Mouse (Mus musculus) midbrain, postnatal 0 days (tissue): Measurements from ENCODE around the gene Neurl2. TPM values are rescaled to one million over a fixed set of nuclear protein-coding genes. Genes with fewer than 3 reads are reported as not detected.
A peak's percentile ranks its signal among the peaks of the same experiment; 100 is the strongest.

Source experiments
- ATAC-seq: fragments of 200-750 bp; cut with Nextera tagmentation; 2 replicates; pipeline ENCODE4 v1.8.0; 2017; ENCODE audit warnings: moderate number of reproducible peaks, mild to moderate bottlenecking, moderate TSS enrichment, moderate library complexity; ENCODE audit not compliant: low FRiP score
- DNase-seq: peaks from one replicate; pipeline ENCODE4 v3.0.0-alpha.2; 2015; ENCODE audit warnings: low spot score
- H3K27ac ChIP-seq: fragments of 300-500 bp; sonication (generic); 2 replicates; pipeline ENCODE4 v1.5.1; 2014; ENCODE audit warnings: low read depth, mild to moderate bottlenecking, low read length, mixed read lengths
- H3K27me3 ChIP-seq: fragments of 300-500 bp; sonication (generic); 2 replicates; pipeline ENCODE4 v1.6.1; 2014; ENCODE audit warnings: low read length, control low read depth, mixed read lengths; ENCODE audit not compliant: insufficient read depth
- H3K36me3 ChIP-seq: fragments of 300-500 bp; sonication (generic); 2 replicates; pipeline ENCODE4 v1.6.1; 2014; ENCODE audit warnings: low read length, control low read depth, mixed read lengths; ENCODE audit not compliant: insufficient read depth
- H3K4me1 ChIP-seq: fragments of 300-500 bp; sonication (generic); 2 replicates; pipeline ENCODE4 v1.6.1; 2014; ENCODE audit warnings: mild to moderate bottlenecking, control low read depth, antibody characterized with exemption, low read length, mixed read lengths; ENCODE audit not compliant: insufficient read depth
- H3K4me2 ChIP-seq: fragments of 300-500 bp; sonication (generic); 2 replicates; pipeline ENCODE4 v1.6.1; 2014; ENCODE audit warnings: low read depth, mild to moderate bottlenecking, low read length, mixed read lengths; ENCODE audit not compliant: poor library complexity, severe bottlenecking
- H3K4me3 ChIP-seq: fragments of 300-500 bp; sonication (generic); 2 replicates; pipeline ENCODE4 v1.5.1; 2014; ENCODE audit warnings: low read depth, mild to moderate bottlenecking, low read length, moderate library complexity
- H3K9ac ChIP-seq: fragments of 300-500 bp; sonication (generic); replicated peaks from 2 replicates; pipeline ENCODE4 v1.6.1; 2014; ENCODE audit warnings: mild to moderate bottlenecking, low read length, moderate library complexity, mixed read lengths; ENCODE audit not compliant: poor library complexity, severe bottlenecking
- H3K9me3 ChIP-seq: fragments of 300-500 bp; sonication (generic); 2 replicates; pipeline ENCODE4 v1.6.1; 2016; ENCODE audit warnings: low read length, control low read depth
- CTCF ChIP-seq: IDR thresholded peaks from 2 replicates; pipeline ENCODE4 v1.5.1; 2016; ENCODE audit warnings: antibody characterized with exemption, mild to moderate bottlenecking
- WGBS: fragments of 180-500 bp; shearing (Covaris S2); extraction: QIAGEN DNeasy Blood & Tissue Kit; methylation state at CpG from one replicate; pipeline ENCODE4 v1.1.7; 2014; 5-methylcytosine and 5-hydroxymethylcytosine counted together
- polyA plus RNA-seq: library from polyadenylated mRNA; unstranded; fragments of >200 nt; fragmentation: Nextera tagmentation; extraction: Ambion mirVana; gene quantifications from 2 replicates; pipeline ENCODE4 v1.2.1, GENCODE M21; 2015
- total RNA-seq: library from RNA; depleted of rRNA; stranded (reverse); fragments of >200 nt; gene quantifications from 2 replicates; pipeline ENCODE4 v1.2.3, GENCODE M21; 2014

Gene Neurl2
- total and polyA plus RNA-seq, 2 experiments from 2014 or later, result 7.8 to 11.2 TPM

- H3K9ac ChIP-seq, result no peak overlapping the region
- DNase-seq (peak; percentile 38), ATAC-seq (no peak)
- no peaks in the 10 kb centered on the region for H3K4me1 ChIP-seq
- no peaks in the 10 kb centered on the region for H3K9me3 ChIP-seq
- peaks cover 40% of the 10 kb centered on the region; the same call in 1 of the 2 replicates for H3K36me3 ChIP-seq
- no peak overlapping the region for H3K27ac ChIP-seq
- peak; percentile 71 for TF ChIP-seq CTCF
- H3K4me2 ChIP-seq, result no peak overlapping the region
- H3K27me3 ChIP-seq, result no peaks in the 10 kb centered on the region
- WGBS, result 90% methylated on average over 3 of the region's 3 CpGs
- no peak overlapping the region for H3K4me3 ChIP-seq
These were observed 40.0 kb downstream of the Neurl2 start for GRCm38 (mm10) chr2:164793236-164793635.

DNA sequence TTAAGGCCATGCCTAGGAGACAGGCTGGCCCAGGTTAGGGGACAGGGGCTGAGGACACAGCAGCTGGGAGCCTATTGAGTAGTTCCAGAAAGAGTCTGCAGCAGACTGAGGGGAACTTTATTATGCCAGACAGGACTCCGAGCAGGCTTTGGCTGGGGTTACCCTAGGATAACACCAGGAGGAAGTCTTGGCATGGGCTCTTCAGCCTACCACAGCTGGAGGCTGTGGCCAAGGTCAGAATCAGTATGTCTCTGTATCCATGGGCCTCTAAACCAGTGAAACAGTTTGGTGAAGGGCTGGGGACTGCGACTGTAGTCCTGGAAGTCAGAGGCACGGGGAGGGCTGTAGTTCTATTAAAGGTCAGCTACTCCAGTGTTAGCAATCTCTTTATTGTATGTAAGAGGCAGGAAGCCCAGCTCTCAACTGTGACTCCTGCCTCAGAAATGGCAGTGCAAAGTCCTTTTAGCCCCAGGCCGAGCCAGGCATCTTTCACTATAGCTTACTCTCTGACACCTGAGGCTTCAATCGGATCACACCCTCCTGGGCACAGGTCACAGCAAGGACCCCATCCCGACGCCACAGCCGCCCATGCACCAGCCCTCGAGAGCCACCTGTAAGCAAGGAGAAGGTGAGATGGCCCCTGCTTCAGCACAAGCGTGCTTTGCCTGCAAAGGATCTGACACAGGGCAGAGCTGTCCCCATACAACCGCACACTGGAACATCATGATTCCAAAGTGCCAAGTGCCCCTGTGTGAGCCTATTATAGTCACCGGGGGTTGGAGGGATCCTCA is 40.7 kb downstream of the Neurl2 start:
- WGBS, result 91% methylated on average over 12 of the region's 12 CpGs
- Histone ChIP-seq H3K36me3 (peaks cover 40% of the 10 kb centered on the region; the same call in 1 of the 2 replicates), H3K9me3 (no peaks in the 10 kb centered on the region), H3K27me3 (no peaks in the 10 kb centered on the region), H3K27ac (no peak overlapping the region), H3K4me1 (no peaks in the 10 kb centered on the region), H3K4me3 (no peak overlapping the region), H3K4me2 (no peak overlapping the region), H3K9ac (no peak overlapping the region)
- no peak for DNase-seq
- no peak for TF ChIP-seq CTCF
- no peak for ATAC-seq

GRCm38 (mm10) chr2:164791841-164792261 is 41.4 kb downstream of the Neurl2 start:
- ATAC-seq (no peak), DNase-seq (no peak)
- Histone ChIP-seq H3K27me3 (no peaks in the 10 kb centered on the region), H3K4me1 (peaks cover 3% of the 10 kb centered on the region; the same call in 1 of the 2 replicates), H3K4me3 (no peak overlapping the region), H3K36me3 (peaks cover 40% of the 10 kb centered on the region; the same call in 1 of the 2 replicates), H3K9me3 (no peaks in the 10 kb centered on the region), H3K9ac (no peak overlapping the region), H3K27ac (no peak overlapping the region), H3K4me2 (no peak overlapping the region)
- no peak for TF ChIP-seq CTCF
- WGBS, result 85% methylated on average over 18 of the region's 18 CpGs

DNA sequence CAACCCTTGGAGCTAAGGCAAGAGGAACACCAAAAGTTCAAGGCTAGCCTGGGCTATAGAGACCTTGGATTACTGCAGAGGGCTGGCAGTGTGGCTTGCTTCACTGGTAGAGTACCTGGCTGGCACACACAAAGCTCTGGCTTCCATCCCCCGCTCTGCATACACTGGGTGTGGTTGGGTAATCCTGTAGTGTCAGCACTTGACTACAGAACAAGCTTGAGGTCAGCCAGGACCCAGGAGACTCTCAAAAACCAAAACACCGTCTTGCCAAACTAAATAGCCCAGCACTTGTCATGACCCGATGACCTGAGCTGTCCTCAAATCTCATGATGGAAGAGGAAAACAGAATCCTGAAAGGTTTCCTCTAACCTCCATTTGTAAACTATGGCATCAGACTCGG is 42.8 kb downstream of the Neurl2 start:
- Histone ChIP-seq H3K36me3 (peaks cover 30% of the 10 kb centered on the region; the same call in 1 of the 2 replicates), H3K4me1 (peaks cover 3% of the 10 kb centered on the region; the same call in 1 of the 2 replicates), H3K4me3 (no peak overlapping the region), H3K9ac (no peak overlapping the region), H3K27me3 (no peaks in the 10 kb centered on the region), H3K27ac (no peak overlapping the region), H3K4me2 (no peak overlapping the region), H3K9me3 (no peaks in the 10 kb centered on the region)
- DNase-seq, result no peak
- no peak for ATAC-seq
- TF ChIP-seq CTCF, result no peak
- 92% methylated on average over 4 of the region's 4 CpGs for WGBS

DNA sequence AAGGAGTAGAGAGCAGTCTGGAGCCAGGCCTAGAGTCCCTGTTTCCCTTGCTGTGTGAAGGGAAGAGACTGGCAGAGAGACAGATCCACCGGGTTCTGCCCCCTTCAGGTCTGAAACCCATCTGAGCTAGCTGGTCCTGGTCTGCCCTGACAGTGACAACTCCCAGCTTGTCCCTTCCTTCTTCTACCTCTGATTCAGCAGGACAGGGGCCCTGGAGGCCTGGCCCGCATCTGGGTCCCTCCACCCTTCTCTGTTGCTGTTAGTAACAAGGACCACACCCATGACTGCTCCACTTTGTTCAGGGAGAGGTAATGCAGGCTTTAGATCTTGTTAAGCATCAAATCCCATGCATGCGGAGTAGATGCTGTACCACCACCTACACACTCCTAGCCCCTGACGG is 44.8 kb downstream of the Neurl2 start:
- no peak overlapping the region for H3K4me3 ChIP-seq
- H3K9ac ChIP-seq, result 0 out of 2 replicates have a peak overlapping the region, but pooled peaks have one; percentile 5
- H3K4me1 ChIP-seq, result peaks cover 6% of the 10 kb centered on the region; the same call in 1 of the 2 replicates
- H3K4me2 ChIP-seq, result peak overlapping the region; percentile 9; the same call in 1 of the 2 replicates
- no peaks in the 10 kb centered on the region for H3K9me3 ChIP-seq
- DNase-seq (no peak), ATAC-seq (no peak)
- H3K27me3 ChIP-seq, result no peaks in the 10 kb centered on the region
- WGBS, result 70% methylated on average over 4 of the region's 4 CpGs
- peaks cover 22% of the 10 kb centered on the region; the same call in 1 of the 2 replicates for H3K36me3 ChIP-seq
- TF ChIP-seq CTCF, result no peak
- no peak overlapping the region for H3K27ac ChIP-seq

DNA sequence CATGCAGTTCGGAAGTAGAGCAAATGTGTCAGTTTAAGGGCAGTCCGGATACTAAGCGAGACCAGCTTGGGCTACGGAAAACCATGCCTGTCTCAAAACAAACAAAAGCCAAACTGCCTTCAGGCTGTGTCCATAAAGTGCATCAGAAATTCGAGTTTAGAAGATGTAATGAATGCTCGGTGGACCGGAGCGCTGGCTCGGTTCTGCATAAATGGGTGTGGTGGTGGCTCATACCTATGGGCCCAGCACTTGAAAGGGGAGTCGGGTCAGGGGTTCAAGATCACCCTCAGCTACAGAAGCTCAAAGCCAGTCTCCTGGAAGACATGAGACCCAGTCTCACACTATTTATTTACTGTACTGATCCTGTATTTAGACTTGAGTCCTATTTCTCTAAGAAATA is 45.5 kb downstream of the Neurl2 start:
- Histone ChIP-seq H3K4me3 (no peak overlapping the region), H3K27me3 (no peaks in the 10 kb centered on the region), H3K27ac (no peak overlapping the region), H3K9ac (no peak overlapping the region), H3K9me3 (no peaks in the 10 kb centered on the region), H3K4me1 (peaks cover 6% of the 10 kb centered on the region; the same call in 1 of the 2 replicates), H3K4me2 (no peak overlapping the region; the same call in 1 of the 2 replicates), H3K36me3 (peaks cover 20% of the 10 kb centered on the region; the same call in 1 of the 2 replicates)
- no peak for TF ChIP-seq CTCF
- 79% methylated on average over 10 of the region's 10 CpGs for WGBS
- DNase-seq (no peak), ATAC-seq (no peak)
